Mouse (Mus musculus) kidney, adult 2 months (tissue): ENCODE data around the gene Zcwpw1. TPM values are rescaled to one million over a fixed set of nuclear protein-coding genes. Genes with fewer than 3 reads are reported as not detected.

ENCODE experiments used
- DNase-seq: peaks from one replicate; pipeline ENCODE4 v3.0.0; 2021
- H3K27ac ChIP-seq: fragments of 200-500 bp; 2 replicates; pipeline ENCODE4 v1.5.1; 2012; ENCODE audit warnings: low read depth, low read length, control low read depth, inconsistent platforms; ENCODE audit not compliant: insufficient read depth
- H3K27me3 ChIP-seq: fragments of 200-500 bp; replicated peaks from 2 replicates; pipeline ENCODE4 v1.6.1; 2012; ENCODE audit warnings: mild to moderate bottlenecking, moderate library complexity, low read length, inconsistent platforms; ENCODE audit not compliant: control insufficient read depth, insufficient read depth
- H3K36me3 ChIP-seq: fragments of 200-500 bp; 2 replicates; pipeline ENCODE4 v1.6.1; 2012; ENCODE audit warnings: mild to moderate bottlenecking, moderate library complexity, low read length, inconsistent platforms; ENCODE audit not compliant: control insufficient read depth, insufficient read depth
- H3K4me1 ChIP-seq: fragments of 200-500 bp; 2 replicates; pipeline ENCODE4 v1.6.1; 2011; ENCODE audit warnings: low read length; ENCODE audit not compliant: control insufficient read depth, insufficient read depth
- H3K4me3 ChIP-seq: fragments of 200-500 bp; 2 replicates; pipeline ENCODE4 v1.5.1; 2011; ENCODE audit warnings: mild to moderate bottlenecking, low read depth, low read length, control low read depth; ENCODE audit not compliant: insufficient read depth
- CTCF ChIP-seq: fragments of 200-500 bp; conservative IDR thresholded peaks from 2 replicates; pipeline ENCODE4 v1.5.1; 2011; ENCODE audit warnings: low read depth, mild to moderate bottlenecking, control low read depth, low read length, moderate library complexity, mixed read lengths; ENCODE audit not compliant: insufficient read depth, insufficient read length
- POLR2A ChIP-seq: fragments of 200-500 bp; IDR thresholded peaks from one replicate; pipeline ENCODE4 v1.6.1; 2011; ENCODE audit warnings: low read depth, low read length, control low read depth
- WGBS: fragments of 180-500 bp; shearing (Covaris S2); methylation state at CpG from one replicate; pipeline ENCODE4 v1.1.7; 2018; 5-methylcytosine and 5-hydroxymethylcytosine counted together
- polyA plus RNA-seq: library from polyadenylated mRNA; depleted of rRNA; stranded (reverse); fragments of >200 nt; gene quantifications from 2 replicates; pipeline ENCODE4 v1.2.3, GENCODE M21; 2012

The Zcwpw1 gene
- polyA plus RNA-seq, 1 experiment, result 2.5 TPM

DNA sequence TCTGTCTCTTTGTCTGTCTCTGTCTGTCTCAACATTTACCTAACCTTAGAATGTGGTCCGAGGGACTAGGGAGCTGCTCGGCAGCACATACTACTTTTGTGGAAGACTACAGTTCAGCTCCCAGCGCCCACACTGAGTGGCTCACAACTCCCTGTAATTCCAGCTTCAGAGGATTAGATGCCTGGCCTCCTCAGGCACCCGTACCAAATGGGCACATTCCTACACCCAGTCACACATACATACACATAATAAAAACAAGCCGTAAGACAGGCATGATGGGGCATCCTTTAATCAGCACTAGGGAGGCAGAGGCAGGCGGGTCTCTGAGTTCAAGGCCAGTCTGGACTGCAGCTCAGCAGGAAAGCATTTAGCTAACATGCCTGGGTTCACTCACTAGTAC, 44.8 kb upstream of the Zcwpw1 start:
- 0 out of 2 replicates have a peak, but pooled peaks cover 3% of the 10 kb centered on the region for H3K4me1 ChIP-seq
- no peak for DNase-seq
- no peak overlapping the region for H3K4me3 ChIP-seq
- 95% methylated on average over 6 of the region's 6 CpGs for WGBS
- no peak for TF ChIP-seq POLR2A
- H3K27me3 ChIP-seq, result no peaks in the 10 kb centered on the region
- H3K36me3 ChIP-seq, result no peaks in the 10 kb centered on the region
- H3K27ac ChIP-seq, result no peak overlapping the region

DNA sequence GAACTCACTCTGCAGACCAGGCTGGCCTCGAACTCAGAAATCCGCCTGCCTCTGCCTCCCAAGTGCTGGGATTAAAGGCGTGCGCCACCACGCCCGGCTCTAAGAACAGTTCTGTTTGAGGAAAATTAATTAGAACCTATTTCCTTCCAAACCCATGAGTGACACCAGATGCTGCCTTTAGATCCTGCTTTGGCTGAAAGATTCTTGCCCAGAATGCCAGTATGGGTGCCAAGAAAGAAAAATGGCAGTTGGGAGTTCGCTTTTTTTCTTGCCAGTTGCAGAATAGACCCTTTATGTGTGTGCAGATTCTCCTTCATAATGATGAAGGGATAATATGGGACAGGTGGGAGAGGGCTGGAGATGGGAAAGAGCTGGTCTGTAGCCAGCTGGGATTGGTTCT, 43.4 kb upstream of the Zcwpw1 start:
- Histone ChIP-seq H3K27ac (no peak overlapping the region), H3K4me3 (no peak overlapping the region), H3K4me1 (0 out of 2 replicates have a peak, but pooled peaks cover 6% of the 10 kb centered on the region), H3K36me3 (no peaks in the 10 kb centered on the region), H3K27me3 (no peaks in the 10 kb centered on the region)
- WGBS, result 91% methylated on average over 7 of the region's 7 CpGs
- TF ChIP-seq CTCF (no peak), POLR2A (no peak)
- no peak for DNase-seq

DNA sequence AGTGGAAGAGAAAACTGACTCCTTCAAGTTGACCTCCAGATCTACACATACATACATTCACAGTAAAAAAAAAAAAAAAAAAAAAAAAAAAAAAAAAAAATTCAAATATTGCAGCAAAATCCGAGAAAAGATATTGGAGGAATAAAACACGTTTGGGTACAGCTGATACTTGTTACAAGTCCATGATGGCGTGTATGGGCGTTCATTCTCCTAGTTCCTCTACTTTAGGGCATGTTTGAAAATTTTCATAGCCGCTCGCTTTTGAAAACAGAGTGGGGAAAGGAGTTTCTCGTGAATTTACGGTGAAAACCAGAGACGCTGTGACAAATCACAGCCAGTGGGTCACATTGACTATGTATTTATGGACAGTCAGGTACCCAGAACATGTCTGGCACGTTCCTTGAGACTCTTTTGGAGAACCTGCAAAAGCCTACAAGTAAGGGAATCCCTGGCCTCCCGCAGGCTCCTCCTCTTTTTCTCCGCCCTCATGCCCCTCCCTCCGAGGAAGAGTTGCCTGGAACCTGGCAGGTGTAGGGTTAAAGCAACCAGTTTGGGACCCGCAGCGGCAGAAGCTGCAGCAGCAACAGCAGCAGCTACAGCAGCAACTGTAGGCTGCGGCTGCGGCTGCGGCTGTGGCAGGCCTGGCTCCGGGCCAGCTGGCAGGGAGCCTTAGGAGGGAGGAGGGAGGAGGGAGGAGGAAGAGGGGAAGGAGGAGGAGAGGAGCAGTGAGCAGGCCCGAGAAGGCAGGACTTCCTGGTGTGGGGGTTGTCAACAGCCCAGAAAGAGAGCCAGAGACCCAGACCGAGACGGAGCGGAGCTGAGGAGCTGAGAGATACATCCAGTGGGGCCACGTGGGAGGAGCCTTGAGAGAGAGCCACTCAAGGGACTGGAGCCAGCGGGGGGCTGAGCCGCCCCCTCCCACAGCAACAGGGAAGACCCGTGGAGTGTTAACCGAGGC, 42.1 kb upstream of the Zcwpw1 start, which contains the start of gene Tsc22d4:
TSS of gene Tsc22d4 (plus strand) at position 517 of the 958 bp plus-strand sequence.
- H3K36me3 ChIP-seq, result no peaks in the 10 kb centered on the region
- TF ChIP-seq CTCF (no peak), POLR2A (peak; percentile 92)
- WGBS, result 3% methylated on average over 28 of the region's 28 CpGs
- H3K4me1 ChIP-seq, result 0 out of 2 replicates have a peak, but pooled peaks cover 6% of the 10 kb centered on the region
- peak; percentile 96 for DNase-seq
- no peaks in the 10 kb centered on the region for H3K27me3 ChIP-seq
- H3K4me3 ChIP-seq, result peak within 1 kb of the TSS; percentile 71
- peak within 1 kb of the TSS; percentile 78 for H3K27ac ChIP-seq

DNA sequence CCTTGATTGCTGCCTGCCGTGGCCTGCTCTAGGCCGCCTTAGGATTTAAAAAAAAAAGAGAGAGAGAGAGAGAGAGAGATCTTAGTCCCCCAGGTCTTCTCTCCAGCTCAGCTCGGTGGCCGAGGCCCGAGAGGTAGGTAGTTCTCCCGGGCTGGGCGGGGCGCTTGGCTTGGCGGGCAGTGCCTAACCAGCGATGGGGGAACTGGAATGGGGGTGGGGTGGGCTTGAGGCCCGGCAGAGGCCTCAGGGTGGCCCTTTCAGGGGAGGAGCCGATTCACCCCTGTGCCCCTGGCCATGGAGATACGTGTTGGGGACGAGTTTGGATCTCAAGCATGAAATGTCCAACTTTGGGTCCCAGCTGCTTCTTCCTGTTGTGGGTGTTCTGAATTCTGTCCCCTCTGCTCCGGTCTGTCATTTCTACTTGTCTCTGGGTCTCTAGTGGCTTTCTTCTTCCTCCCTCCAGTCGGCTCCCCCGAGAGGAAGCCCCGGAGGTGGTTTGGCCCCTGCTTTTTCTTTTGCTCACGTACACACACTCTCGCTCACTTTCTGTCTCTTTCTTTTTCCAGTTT, 41.2 kb upstream of the Zcwpw1 start:
- under 1% methylated on average over 19 of the region's 20 CpGs for WGBS

DNA sequence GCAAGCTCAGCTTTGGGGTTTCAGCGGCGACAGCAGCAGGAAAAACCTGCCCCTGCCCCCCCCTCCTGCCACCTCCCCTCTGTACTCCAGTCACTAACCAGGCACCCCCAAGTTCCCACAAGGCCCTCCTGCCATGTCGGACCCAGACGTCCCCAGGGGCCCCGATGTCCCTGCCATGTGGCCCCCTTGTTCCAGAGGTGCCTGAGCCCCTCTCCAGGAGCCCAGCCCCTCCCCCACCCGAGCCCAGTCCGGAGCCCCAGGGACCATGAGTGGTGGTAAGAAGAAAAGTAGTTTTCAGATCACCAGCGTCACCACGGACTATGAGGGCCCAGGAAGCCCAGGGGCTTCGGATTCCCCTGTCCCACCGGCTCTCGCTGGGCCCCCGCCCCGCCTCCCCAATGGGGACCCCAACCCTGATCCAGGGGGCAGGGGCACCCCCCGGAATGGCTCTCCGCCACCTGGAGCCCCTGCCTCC, 40.7 kb upstream of the Zcwpw1 start:
- peak overlapping the region; percentile 71 for H3K4me3 ChIP-seq
- no peak for DNase-seq
- no peaks in the 10 kb centered on the region for H3K36me3 ChIP-seq
- 2% methylated on average over 16 of the region's 16 CpGs for WGBS
- TF ChIP-seq POLR2A, result no peak
- TF ChIP-seq CTCF, result no peak
- 0 out of 2 replicates have a peak, but pooled peaks cover 6% of the 10 kb centered on the region for H3K4me1 ChIP-seq
- H3K27ac ChIP-seq, result peak overlapping the region; percentile 78
- H3K27me3 ChIP-seq, result no peaks in the 10 kb centered on the region

More for the DNA sequence above, 41.2 kb upstream of the Zcwpw1 start:
- DNase-seq, result peak; percentile 73
- H3K4me3 ChIP-seq, result peak overlapping the region; percentile 71
- 0 out of 2 replicates have a peak, but pooled peaks cover 6% of the 10 kb centered on the region for H3K4me1 ChIP-seq
- TF ChIP-seq CTCF (no peak), POLR2A (no peak)
- peak overlapping the region; percentile 78 for H3K27ac ChIP-seq
- no peaks in the 10 kb centered on the region for H3K36me3 ChIP-seq
- H3K27me3 ChIP-seq, result no peaks in the 10 kb centered on the region

DNA sequence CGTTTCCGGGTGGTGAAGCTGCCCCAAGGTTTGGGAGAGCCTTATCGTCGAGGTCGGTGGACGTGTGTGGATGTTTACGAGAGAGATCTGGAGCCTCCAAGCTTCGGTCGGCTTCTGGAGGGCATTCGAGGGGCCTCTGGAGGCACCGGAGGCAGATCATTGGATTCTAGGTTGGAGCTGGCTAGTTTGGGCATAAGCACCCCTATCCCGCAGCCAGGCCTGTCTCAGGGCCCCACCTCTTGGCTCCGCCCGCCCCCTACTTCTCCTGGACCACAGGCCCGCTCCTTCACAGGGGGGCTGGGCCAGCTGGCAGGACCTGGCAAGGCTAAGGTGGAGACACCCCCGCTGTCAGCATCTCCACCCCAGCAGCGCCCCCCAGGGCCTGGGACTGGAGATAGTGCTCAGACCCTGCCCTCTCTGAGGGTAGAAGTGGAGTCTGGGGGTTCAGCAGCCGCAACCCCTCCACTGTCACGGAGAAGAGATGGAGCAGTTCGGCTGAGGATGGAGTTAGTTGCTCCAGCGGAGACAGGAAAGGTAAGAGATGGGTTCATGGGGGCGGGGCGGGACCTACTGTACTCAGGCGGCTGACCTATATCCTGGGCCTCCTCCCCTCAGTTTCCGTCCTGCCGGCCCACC, 40.2 kb upstream of the Zcwpw1 start:
- peak; percentile 51 for DNase-seq
- no peaks in the 10 kb centered on the region for H3K36me3 ChIP-seq
- 5% methylated on average over 26 of the region's 26 CpGs for WGBS
- peak overlapping the region; percentile 51 for H3K27ac ChIP-seq
- H3K4me3 ChIP-seq, result peak overlapping the region; percentile 71
- H3K4me1 ChIP-seq, result 0 out of 2 replicates have a peak, but pooled peaks cover 3% of the 10 kb centered on the region
- no peaks in the 10 kb centered on the region for H3K27me3 ChIP-seq
- TF ChIP-seq CTCF, result no peak
- no peak for TF ChIP-seq POLR2A
